Mouse (Mus musculus): ENCODE data around the gene Rac3.
"Not testable (repeated sequence)": the region's sequence is repeated elsewhere in the genome, so short reads cannot be mapped to it uniquely, and the experiment has no call there.

Gene Rac3

GRCm38 (mm10) chr11:120728530-120729240 is 7.4 kb downstream of the Rac3 start:
- DNase-seq (ENCODE audit: low spot score in 2 of 2) = no peak

GRCm38 (mm10) chr11:120729432-120730050 is 8.3 kb downstream of the Rac3 start:
- DNase-seq (ENCODE audit: low spot score in 2 of 2) = not testable (repeated sequence)

DNA sequence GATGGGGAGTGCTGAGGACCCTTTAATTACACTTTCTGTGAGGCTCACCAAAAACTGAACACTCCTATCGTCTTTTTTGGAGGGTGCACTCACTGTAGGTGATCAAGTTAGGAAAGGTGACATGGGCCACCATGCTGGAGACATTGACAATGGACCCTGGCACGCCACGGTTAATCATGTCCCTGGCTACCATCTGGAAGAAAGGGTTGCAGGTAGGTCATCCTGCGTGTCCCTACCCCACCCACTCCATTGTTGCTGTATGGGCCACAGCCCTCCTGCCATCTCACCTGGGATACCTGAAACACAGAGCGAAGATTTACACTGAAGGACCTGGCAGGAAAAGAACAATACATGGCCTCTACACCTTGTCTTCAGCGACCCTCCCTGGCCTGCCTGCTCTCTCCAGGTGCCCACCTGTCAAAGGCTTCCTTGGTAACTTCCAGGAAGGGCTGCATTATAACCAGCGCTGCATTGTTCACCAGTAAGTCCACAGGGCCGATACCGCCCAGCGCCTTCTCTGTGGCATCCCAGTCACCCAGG is 9.1 kb downstream of the Rac3 start:
- peak in 1 of 2 experiments; percentile 12 for DNase-seq (ENCODE audit: low spot score in 2 of 2)

DNA sequence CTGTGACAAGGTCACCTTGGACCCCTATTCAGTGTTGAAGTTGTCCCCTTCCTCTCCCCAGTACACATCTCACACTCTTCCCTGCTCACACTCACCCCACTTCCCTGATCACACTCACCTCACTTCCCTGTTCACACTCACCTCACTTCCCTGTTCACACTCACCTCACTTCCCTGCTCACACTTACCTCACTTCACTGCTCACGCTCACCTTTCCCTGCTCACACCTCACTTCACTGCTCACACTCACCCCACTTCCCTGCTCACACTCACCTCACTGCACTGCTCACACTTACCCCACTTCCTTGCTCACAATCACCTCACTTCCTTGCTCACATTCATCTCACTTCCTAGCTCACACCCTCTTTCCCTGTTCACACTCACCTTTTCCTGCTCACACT is 10.1 kb downstream of the Rac3 start:
- no peak for DNase-seq (ENCODE audit: low spot score in 2 of 2)

GRCm38 (mm10) chr11:120731858-120732680 is 10.8 kb downstream of the Rac3 start, which contains the start of gene Cbr2:
Gene Cbr2 (minus strand): TSS chr11:120732114.
- peak in 1 of 2 experiments; percentile 26 for DNase-seq (ENCODE audit: low spot score in 2 of 2)

GRCm38 (mm10) chr11:120733521-120733920 is 12.3 kb downstream of the Rac3 start:
- DNase-seq (ENCODE audit: low spot score in 2 of 2) = no peak

DNA sequence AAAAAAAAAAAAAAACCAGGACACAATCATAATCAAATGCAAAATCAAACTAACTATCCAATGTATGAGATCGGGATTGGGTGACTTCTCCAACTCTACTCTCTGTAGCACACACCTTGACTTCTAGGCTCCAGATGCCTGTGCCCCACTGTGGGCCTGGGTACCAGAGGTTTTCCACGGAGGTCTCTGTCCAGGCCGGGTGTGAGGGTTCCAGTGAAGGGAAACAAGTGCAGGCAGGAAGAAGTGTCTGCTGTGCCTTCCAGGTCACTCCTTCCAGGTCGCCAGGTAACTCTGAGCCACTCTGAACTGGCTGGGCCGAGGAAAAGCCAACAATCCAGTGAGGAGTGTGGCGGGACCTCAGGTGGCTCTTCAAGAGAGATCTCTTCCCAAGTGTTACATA is 15.2 kb downstream of the Rac3 start:
- no peak for DNase-seq (ENCODE audit: low spot score in 2 of 2)

GRCm38 (mm10) chr11:120740981-120741380 is 19.7 kb downstream of the Rac3 start:
- DNase-seq (ENCODE audit: low spot score in 2 of 2) = no peak

- DNase-seq (ENCODE audit: low spot score in 2 of 2) = no peak
These were observed 22.9 kb downstream of the Rac3 start for GRCm38 (mm10) chr11:120744121-120744701.

DNA sequence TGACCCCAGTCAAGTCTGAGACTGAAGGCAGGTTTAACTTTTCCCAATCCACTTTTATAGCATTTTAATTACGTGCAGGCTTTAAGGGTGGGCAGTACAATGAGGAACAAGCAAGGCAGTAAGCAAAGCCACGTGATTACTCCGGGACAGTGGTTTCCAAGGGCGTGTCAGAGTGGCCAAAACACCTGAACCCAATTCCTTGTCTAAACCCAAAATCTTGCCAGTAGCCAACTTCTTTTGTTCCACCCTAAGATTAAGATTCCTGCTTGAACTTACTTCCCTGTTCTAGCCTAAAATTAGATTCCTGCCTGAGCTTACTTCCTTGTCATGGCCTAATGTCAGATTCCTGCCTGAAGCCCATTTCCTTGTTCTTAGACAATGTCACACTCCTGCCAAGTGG is 26.7 kb downstream of the Rac3 start:
- DNase-seq (ENCODE audit: low spot score in 2 of 2) = no peak

- DNase-seq (ENCODE audit: low spot score in 2 of 2) = no peak
These were observed 28.2 kb downstream of the Rac3 start for GRCm38 (mm10) chr11:120749430-120749829.

DNA sequence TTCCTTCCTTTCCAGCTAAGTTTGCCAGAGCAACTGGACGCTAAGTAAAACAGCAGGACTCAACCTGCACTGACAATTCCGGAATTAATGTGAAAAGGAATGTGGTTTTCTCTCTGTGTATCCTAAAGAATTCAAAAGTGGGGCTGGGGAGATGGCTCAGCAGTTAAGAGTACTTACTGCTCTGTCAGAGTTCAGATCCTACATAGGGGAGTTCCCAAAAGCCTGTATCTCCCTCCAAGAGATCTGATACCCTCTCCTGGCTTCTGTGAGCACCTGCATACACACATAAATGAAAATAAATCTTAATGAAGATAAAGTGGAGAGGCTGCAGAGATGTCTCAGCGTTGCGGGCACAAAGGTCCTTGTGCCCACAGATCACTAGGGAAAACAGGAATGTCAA is 30.3 kb downstream of the Rac3 start:
- DNase-seq (ENCODE audit: low spot score in 2 of 2) = no peak

DNA sequence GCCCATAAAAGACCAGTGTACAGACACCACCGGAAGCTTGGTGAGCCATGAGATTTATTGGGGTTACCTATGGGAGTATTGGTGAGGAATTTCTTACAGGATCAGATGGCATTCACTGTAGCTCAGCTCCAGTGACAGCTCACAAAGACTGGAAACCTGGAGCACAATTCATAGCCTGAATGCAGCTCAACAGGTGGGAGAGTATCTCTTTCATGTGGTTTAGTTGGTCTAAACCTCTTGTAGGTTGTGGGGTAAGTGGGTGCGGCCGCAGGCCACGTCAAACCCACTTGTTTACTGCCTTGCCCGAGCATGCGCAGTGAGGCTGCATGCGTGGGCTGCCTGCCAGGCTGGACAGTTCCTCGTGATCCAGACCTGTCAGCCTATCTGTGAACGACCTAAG is 39.0 kb downstream of the Rac3 start:
- no peak for DNase-seq (ENCODE audit: low spot score in 2 of 2)

GRCm38 (mm10) chr11:120761811-120762671 is 40.8 kb downstream of the Rac3 start:
- no peak for DNase-seq (ENCODE audit: low spot score in 2 of 2)

DNA sequence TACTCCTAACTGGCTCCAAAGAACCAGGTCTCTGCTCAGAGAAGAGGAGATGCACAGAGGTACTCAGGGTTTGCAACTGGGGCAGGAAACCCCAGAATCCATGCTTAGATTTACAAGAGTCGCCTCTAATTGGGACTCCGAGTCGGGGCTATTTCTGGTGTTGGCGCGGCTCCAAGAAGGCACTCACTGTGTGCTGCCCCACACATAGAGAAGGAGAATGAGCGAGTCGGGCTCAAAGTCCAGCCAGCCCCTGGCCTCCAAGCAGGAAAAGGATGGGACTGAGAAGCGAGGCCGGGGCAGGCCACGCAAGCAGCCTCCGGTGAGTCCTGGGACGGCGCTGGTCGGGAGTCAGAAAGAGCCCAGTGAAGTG is 41.4 kb downstream of the Rac3 start, which contains the start of gene Hmga1b:
TSS of gene Hmga1b (plus strand) at position 123 of the 370 bp plus-strand sequence.
- DNase-seq (ENCODE audit: low spot score in 2 of 2) = not testable (repeated sequence)

- DNase-seq (ENCODE audit: low spot score in 2 of 2) = not testable (repeated sequence)
These were observed 42.1 kb downstream of the Rac3 start for GRCm38 (mm10) chr11:120763121-120763999.

DNA sequence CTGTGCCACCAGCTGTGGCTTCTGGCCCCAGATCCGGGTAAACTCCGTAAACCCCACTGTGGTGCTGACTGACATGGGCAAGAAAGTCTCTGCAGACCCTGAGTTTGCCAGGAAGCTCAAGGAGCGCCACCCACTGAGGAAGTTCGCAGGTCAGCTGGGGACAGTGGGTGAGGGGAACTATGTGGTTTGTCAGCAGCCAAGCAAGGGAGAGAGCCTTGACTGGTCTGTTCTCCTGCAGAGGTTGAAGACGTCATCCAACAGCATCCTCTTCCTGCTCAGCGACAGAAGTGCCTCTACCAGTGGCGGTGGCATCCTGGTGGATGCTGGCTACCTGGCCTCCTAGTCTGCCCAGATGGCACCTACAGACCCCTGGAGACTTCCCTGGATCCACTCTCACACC is 45.8 kb downstream of the Rac3 start:
- DNase-seq (ENCODE audit: low spot score in 2 of 2) = not testable (repeated sequence)

DNA sequence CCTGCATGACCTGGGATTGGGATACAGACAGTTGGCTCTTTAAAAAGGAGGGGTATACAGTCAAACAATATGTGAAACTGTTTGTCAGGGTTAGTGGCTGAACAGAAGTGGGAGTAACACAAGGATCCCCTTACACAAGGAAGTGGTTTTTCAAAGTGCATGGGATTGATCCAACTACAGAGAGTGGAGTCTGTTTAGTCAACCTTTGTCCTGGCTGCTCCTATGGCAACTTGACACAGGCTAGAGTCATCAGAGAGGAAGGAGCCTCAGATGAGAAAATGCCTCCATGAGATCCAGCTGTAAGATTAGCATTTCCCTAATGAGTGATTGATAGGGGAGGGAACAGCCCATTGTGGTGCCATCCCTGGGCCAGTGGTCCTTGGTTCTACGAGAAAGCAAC is 46.9 kb downstream of the Rac3 start:
- DNase-seq (ENCODE audit: low spot score in 2 of 2) = no peak

- DNase-seq (ENCODE audit: low spot score in 2 of 2) = no peak
These were observed 51.5 kb downstream of the Rac3 start for GRCm38 (mm10) chr11:120772749-120773148.
